Mouse (Mus musculus) lung, embryonic 14.5 days (tissue): ENCODE data around the gene Gjd2. TPM values are rescaled to one million over a fixed set of nuclear protein-coding genes. Genes with fewer than 3 reads are reported as not detected.

Source experiments
- ATAC-seq: fragments of 200-750 bp; cut with Nextera tagmentation; 2 replicates; pipeline ENCODE4 v1.8.0; 2017; ENCODE audit warnings: mild to moderate bottlenecking, moderate TSS enrichment, moderate library complexity; ENCODE audit not compliant: insufficient read depth
- DNase-seq: peaks from one replicate; pipeline ENCODE4 v3.0.0-alpha.2; 2015
- H3K27ac ChIP-seq: fragments of 300-500 bp; sonication (generic); 2 replicates; pipeline ENCODE4 v1.5.1; 2014; ENCODE audit warnings: low read depth, mild to moderate bottlenecking, moderate library complexity
- H3K27me3 ChIP-seq: fragments of 300-500 bp; sonication (generic); 2 replicates; pipeline ENCODE4 v1.6.1; 2014; ENCODE audit warnings: low read length, control low read depth; ENCODE audit not compliant: insufficient read depth
- H3K36me3 ChIP-seq: fragments of 300-500 bp; sonication (generic); 2 replicates; pipeline ENCODE4 v1.6.1; 2014; ENCODE audit warnings: control low read depth; ENCODE audit not compliant: insufficient read depth
- H3K4me1 ChIP-seq: fragments of 300-500 bp; sonication (generic); 2 replicates; pipeline ENCODE4 v1.6.1; 2014; ENCODE audit warnings: antibody characterized with exemption, control low read depth; ENCODE audit not compliant: insufficient read depth
- H3K4me2 ChIP-seq: fragments of 300-500 bp; sonication (generic); 2 replicates; pipeline ENCODE4 v1.6.1; 2014; ENCODE audit warnings: mild to moderate bottlenecking
- H3K4me3 ChIP-seq: fragments of 300-500 bp; sonication (generic); 2 replicates; pipeline ENCODE4 v1.5.1; 2014; ENCODE audit warnings: low read depth, low read length
- H3K9ac ChIP-seq: fragments of 300-500 bp; sonication (generic); 2 replicates; pipeline ENCODE4 v1.6.1; 2014
- H3K9me3 ChIP-seq: fragments of 300-500 bp; sonication (generic); 2 replicates; pipeline ENCODE4 v1.6.1; 2016; ENCODE audit warnings: low read depth, low read length, control low read depth
- CTCF ChIP-seq: IDR thresholded peaks from 2 replicates; pipeline ENCODE4 v1.5.1; 2016; ENCODE audit warnings: antibody characterized with exemption, low read depth
- WGBS: fragments of 180-500 bp; shearing (Covaris S2); extraction: QIAGEN DNeasy Blood & Tissue Kit; methylation state at CpG from one replicate; pipeline ENCODE4 v1.1.7; 2014; 5-methylcytosine and 5-hydroxymethylcytosine counted together
- polyA plus RNA-seq: library from polyadenylated mRNA; unstranded; fragments of >200 nt; fragmentation: Nextera tagmentation; extraction: Ambion mirVana; gene quantifications from 2 replicates; pipeline ENCODE4 v1.2.1, GENCODE M21; 2014

Gjd2 gene
- polyA plus RNA-seq, 1 experiment from 2014 or later: not detected

DNA sequence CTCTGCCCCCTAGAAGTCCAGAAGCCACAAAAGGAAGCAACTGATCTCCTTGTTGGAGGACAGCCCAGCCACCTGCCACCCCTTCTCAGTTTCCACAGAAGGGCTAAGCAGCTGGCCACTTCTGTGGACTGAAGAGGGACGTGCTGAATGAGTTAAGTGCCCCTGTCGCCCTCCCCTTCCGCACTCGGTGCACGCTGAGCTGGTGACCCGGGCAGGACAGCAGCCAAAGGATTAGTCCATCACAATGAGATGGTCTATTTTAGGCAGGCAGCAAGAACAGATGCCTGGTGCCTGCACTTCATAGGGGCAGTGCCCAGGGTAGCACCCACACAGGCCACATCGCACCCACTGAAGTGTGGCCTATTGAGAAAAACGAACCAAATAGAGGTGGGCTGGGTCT, 32.8 kb downstream of the Gjd2 start:
- Histone ChIP-seq H3K27ac (no peak overlapping the region), H3K27me3 (no peaks in the 10 kb centered on the region), H3K9me3 (no peaks in the 10 kb centered on the region), H3K4me1 (no peaks in the 10 kb centered on the region), H3K9ac (no peak overlapping the region), H3K36me3 (no peaks in the 10 kb centered on the region), H3K4me3 (no peak overlapping the region), H3K4me2 (no peak overlapping the region)
- TF ChIP-seq CTCF: no peak
- 51% methylated on average over 8 of the region's 8 CpGs for WGBS
- DNase-seq (no peak), ATAC-seq (no peak)

DNA sequence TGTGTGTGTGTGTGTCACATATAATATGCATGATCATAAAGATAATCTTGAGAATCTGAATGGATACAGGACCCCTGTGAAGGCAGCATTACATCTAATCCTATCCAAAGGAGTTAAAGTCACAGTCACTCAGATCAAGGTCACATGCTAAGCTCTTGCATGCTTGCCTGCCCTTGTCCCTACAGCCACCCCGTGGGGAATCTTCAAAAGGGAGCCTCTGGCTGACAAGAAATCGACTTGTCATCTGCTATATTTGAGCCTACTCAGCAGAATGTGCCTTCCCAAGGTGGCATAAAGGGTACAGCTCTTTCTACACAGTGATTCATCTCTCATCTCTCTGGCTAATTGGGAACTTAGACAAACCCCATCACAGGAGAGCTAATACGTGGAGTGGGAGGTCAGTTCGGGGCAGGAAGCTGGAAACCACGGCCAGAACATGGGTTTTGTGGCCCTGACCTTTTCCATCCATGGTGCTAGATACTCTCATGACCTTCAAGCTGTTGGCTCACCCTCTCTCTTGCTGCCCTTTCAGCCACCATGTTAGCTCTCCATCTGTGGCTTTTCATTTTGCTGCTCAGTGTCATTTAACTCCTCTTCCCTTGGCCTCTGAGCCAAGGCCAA, 35.2 kb downstream of the Gjd2 start:
- H3K36me3 ChIP-seq: no peaks in the 10 kb centered on the region
- no peak overlapping the region for H3K4me3 ChIP-seq
- no peak overlapping the region for H3K4me2 ChIP-seq
- no peaks in the 10 kb centered on the region for H3K4me1 ChIP-seq
- no peak for TF ChIP-seq CTCF
- H3K27me3 ChIP-seq: no peaks in the 10 kb centered on the region
- H3K9me3 ChIP-seq: no peaks in the 10 kb centered on the region
- DNase-seq (no peak), ATAC-seq (no peak)
- no peak overlapping the region for H3K27ac ChIP-seq
- WGBS: 54% methylated on average over 5 of the region's 5 CpGs
- no peak overlapping the region for H3K9ac ChIP-seq

DNA sequence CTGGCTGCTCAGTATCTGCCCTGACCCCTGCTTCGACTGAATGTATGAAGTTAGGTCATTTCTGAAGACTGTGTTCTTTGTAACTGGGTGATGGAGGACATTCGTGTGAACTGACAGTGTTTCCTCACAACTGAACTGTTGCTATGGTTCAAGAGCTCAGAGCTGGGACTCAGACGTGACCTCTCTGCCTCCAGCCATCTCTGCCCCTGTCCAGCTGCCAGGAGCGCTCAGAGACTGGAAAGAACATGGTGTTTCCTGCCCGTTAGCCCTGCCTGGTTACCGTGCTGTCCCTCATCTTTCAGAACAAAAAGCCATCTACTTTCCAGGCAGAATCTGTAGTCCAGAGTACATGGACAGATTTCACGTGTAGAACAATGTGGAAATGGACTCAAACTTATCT, 39.5 kb downstream of the Gjd2 start:
- no peak overlapping the region for H3K9ac ChIP-seq
- H3K9me3 ChIP-seq: no peaks in the 10 kb centered on the region
- H3K36me3 ChIP-seq: no peaks in the 10 kb centered on the region
- 67% methylated on average over 7 of the region's 7 CpGs for WGBS
- no peak overlapping the region for H3K4me3 ChIP-seq
- H3K4me1 ChIP-seq: no peaks in the 10 kb centered on the region
- DNase-seq: no peak
- H3K27ac ChIP-seq: no peak overlapping the region
- no peak for TF ChIP-seq CTCF
- ATAC-seq: no peak
- no peaks in the 10 kb centered on the region for H3K27me3 ChIP-seq
- no peak overlapping the region for H3K4me2 ChIP-seq

DNA sequence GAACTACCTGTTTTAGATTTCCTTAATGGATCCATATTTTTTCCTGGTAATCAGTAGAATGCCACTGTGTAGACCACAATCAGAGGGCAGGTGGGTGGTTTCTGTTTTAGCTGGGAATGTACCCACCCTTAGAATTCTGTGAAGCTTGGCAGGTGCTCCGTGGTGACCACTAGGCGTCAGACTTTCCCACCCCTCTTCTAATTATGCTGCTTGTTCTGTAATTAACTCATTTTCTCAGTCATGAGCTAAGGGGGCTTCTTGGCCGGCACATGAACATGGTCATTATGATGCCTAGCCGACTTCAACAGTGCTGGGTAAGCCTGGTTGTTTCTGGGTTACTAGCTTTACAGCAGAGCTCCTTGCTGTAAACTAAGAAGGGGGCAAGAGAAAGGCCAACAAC, 47.0 kb downstream of the Gjd2 start:
- Histone ChIP-seq H3K36me3 (no peaks in the 10 kb centered on the region), H3K27me3 (no peaks in the 10 kb centered on the region), H3K4me3 (no peak overlapping the region), H3K4me1 (no peaks in the 10 kb centered on the region), H3K27ac (no peak overlapping the region), H3K9ac (no peak overlapping the region), H3K9me3 (no peaks in the 10 kb centered on the region), H3K4me2 (no peak overlapping the region)
- WGBS: 35% methylated on average over 4 of the region's 4 CpGs
- TF ChIP-seq CTCF: peak; percentile 38
- DNase-seq (peak; percentile 6), ATAC-seq (no peak)

Other genes with a start within 250 kb of the Gjd2 start
- 0.30 and 0.57 TPM in 2 replicates for gene Scg5, start 184.5 kb downstream of the Gjd2 start, polyA plus RNA-seq
- 5.2 and 6.0 TPM in 2 replicates for gene Arhgap11a, start 165.0 kb downstream of the Gjd2 start, polyA plus RNA-seq
- gene Actc1, start 39.9 kb upstream of the Gjd2 start, polyA plus RNA-seq: 106 and 243 TPM in 2 replicates
- 51.8 and 56.5 TPM in 2 replicates for gene Aqr, start 173.4 kb upstream of the Gjd2 start, polyA plus RNA-seq
- 5.9 and 6.3 TPM in 2 replicates for gene Zfp770, start 187.8 kb upstream of the Gjd2 start, polyA plus RNA-seq